Mouse (Mus musculus) testis, adult 2 months (tissue): ENCODE data around the gene Olfr1368. TPM values are rescaled to one million over a fixed set of nuclear protein-coding genes. Genes with fewer than 3 reads are reported as not detected.
"Not testable (repeated sequence)": the region's sequence is repeated elsewhere in the genome, so short reads cannot be mapped to it uniquely, and the experiment has no call there.

ENCODE experiments used
- H3K27ac ChIP-seq: fragments of 200-500 bp; 2 replicates; pipeline ENCODE4 v1.5.1; 2012; ENCODE audit warnings: low read depth, low read length; ENCODE audit not compliant: control insufficient read depth, insufficient read depth
- H3K27me3 ChIP-seq: fragments of 200-500 bp; 2 replicates; pipeline ENCODE4 v1.6.1; 2012; ENCODE audit warnings: mild to moderate bottlenecking, low read length, moderate library complexity; ENCODE audit not compliant: control insufficient read depth, insufficient read depth
- H3K36me3 ChIP-seq: fragments of 200-500 bp; 2 replicates; pipeline ENCODE4 v1.6.1; 2012; ENCODE audit warnings: mild to moderate bottlenecking, low read length; ENCODE audit not compliant: control insufficient read depth, insufficient read depth
- H3K4me1 ChIP-seq: fragments of 200-500 bp; 2 replicates; pipeline ENCODE4 v1.6.1; 2012; ENCODE audit warnings: low read length; ENCODE audit not compliant: control insufficient read depth, insufficient read depth
- H3K4me3 ChIP-seq: fragments of 200-500 bp; 2 replicates; pipeline ENCODE4 v1.5.1; 2012; ENCODE audit warnings: low read depth, mild to moderate bottlenecking, low read length, moderate library complexity, mixed read lengths; ENCODE audit not compliant: control insufficient read depth
- CTCF ChIP-seq: fragments of 200-500 bp; IDR thresholded peaks from 2 replicates; pipeline ENCODE4 v1.5.1; 2012; ENCODE audit warnings: low read depth, mild to moderate bottlenecking, inconsistent platforms, low read length, moderate library complexity; ENCODE audit not compliant: control insufficient read depth, insufficient read depth, insufficient replicate concordance
- POLR2A ChIP-seq: fragments of 200-500 bp; IDR thresholded peaks from 2 replicates; pipeline ENCODE4 v1.6.1; 2012; ENCODE audit warnings: low read depth, mild to moderate bottlenecking, inconsistent platforms, low read length, moderate library complexity; ENCODE audit not compliant: control insufficient read depth
- polyA plus RNA-seq: library from polyadenylated mRNA; depleted of rRNA; stranded (reverse); fragments of >200 nt; gene quantifications from 2 replicates; pipeline ENCODE4 v1.2.3, GENCODE M21; 2012; rRNA removed

Gene Olfr1368
- polyA plus RNA-seq, 1 experiment, result 0.10 TPM

- no peak for TF ChIP-seq POLR2A
- TF ChIP-seq CTCF, result no peak
- Histone ChIP-seq H3K27ac (no peak overlapping the region), H3K4me3 (peak overlapping the region; percentile 45), H3K36me3 (no peaks in the 10 kb centered on the region), H3K27me3 (no peaks in the 10 kb centered on the region), H3K4me1 (peaks cover 17% of the 10 kb centered on the region)
These were observed 12.4 kb upstream of the Olfr1368 start for GRCm38 (mm10) chr13:21158071-21158470.

GRCm38 (mm10) chr13:21155888-21156287, 10.2 kb upstream of the Olfr1368 start:
- Histone ChIP-seq H3K27me3 (no peaks in the 10 kb centered on the region), H3K4me3 (no peak overlapping the region), H3K4me1 (peaks cover 17% of the 10 kb centered on the region), H3K27ac (no peak overlapping the region), H3K36me3 (no peaks in the 10 kb centered on the region)
- no peak for TF ChIP-seq CTCF
- TF ChIP-seq POLR2A, result no peak

- TF ChIP-seq POLR2A (no peak), CTCF (no peak)
- Histone ChIP-seq H3K27me3 (no peaks in the 10 kb centered on the region), H3K27ac (no peak overlapping the region), H3K4me1 (no peaks in the 10 kb centered on the region), H3K4me3 (no peak overlapping the region), H3K36me3 (no peaks in the 10 kb centered on the region)
These were observed 3.2 kb downstream of the Olfr1368 start for GRCm38 (mm10) chr13:21142421-21142820.

DNA sequence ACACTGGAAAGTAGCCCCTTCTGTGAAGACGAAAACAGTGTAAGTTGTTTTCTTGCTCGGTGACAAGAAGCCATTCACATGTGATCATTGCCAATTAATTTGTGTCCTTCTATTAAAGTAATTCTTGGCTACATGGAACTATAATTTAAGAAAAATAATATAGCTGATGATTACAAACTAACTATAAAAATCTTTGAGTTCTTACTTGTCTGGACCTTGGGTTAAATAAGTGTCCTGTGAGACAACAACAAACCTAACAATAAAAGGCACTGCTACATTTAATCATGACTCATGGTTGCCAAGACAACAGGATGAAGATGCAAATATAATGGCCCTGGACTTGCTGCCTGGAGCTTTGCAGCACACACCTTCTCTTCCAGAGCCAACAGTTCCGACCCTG, 16.3 kb downstream of the Olfr1368 start, which contains the start of gene Olfr263:
TSS of gene Olfr263 (plus strand) at position 301 of the 400 bp plus-strand sequence.
- not testable (repeated sequence) for H3K4me1 ChIP-seq, H3K27me3 ChIP-seq, H3K36me3 ChIP-seq, H3K4me3 ChIP-seq, H3K27ac ChIP-seq

GRCm38 (mm10) chr13:21114121-21114520, 31.5 kb downstream of the Olfr1368 start:
- no peaks in the 10 kb centered on the region for H3K4me1 ChIP-seq
- H3K27ac ChIP-seq, result no peak overlapping the region
- H3K4me3 ChIP-seq, result no peak overlapping the region
- no peak for TF ChIP-seq CTCF
- no peak for TF ChIP-seq POLR2A
- H3K27me3 ChIP-seq, result no peaks in the 10 kb centered on the region
- H3K36me3 ChIP-seq, result no peaks in the 10 kb centered on the region

GRCm38 (mm10) chr13:21111183-21111582, 34.5 kb downstream of the Olfr1368 start, which contains the start of gene Olfr1369-ps1:
Gene Olfr1369-ps1, plus strand, starts transcription at chr13:21111483.
- not testable (repeated sequence) for H3K36me3 ChIP-seq, H3K27ac ChIP-seq, H3K4me3 ChIP-seq, H3K4me1 ChIP-seq, H3K27me3 ChIP-seq

- no peaks in the 10 kb centered on the region for H3K27me3 ChIP-seq
- TF ChIP-seq CTCF (no peak), POLR2A (no peak)
These were observed 35.2 kb downstream of the Olfr1368 start for GRCm38 (mm10) chr13:21110441-21110840.

GRCm38 (mm10) chr13:21109759-21110158, 35.9 kb downstream of the Olfr1368 start:
- no peak overlapping the region for H3K4me3 ChIP-seq
- H3K4me1 ChIP-seq, result no peaks in the 10 kb centered on the region
- H3K27me3 ChIP-seq, result no peaks in the 10 kb centered on the region
- H3K36me3 ChIP-seq, result no peaks in the 10 kb centered on the region
- no peak for TF ChIP-seq CTCF
- no peak for TF ChIP-seq POLR2A
- no peak overlapping the region for H3K27ac ChIP-seq

More at GRCm38 (mm10) chr13:21110441-21110840, 35.2 kb downstream of the Olfr1368 start:
- Histone ChIP-seq H3K36me3 (no peaks in the 10 kb centered on the region), H3K27ac (no peak overlapping the region), H3K4me1 (no peaks in the 10 kb centered on the region), H3K4me3 (no peak overlapping the region)

Other genes with a start within 250 kb of the Olfr1368 start
- gene Olfr1370, start 70.9 kb downstream of the Olfr1368 start, polyA plus RNA-seq, result not detected in 2 replicates
- gene Olfr1369-ps1, start 34.4 kb downstream of the Olfr1368 start, polyA plus RNA-seq, result not detected in 2 replicates
- gene Olfr263, start 16.2 kb downstream of the Olfr1368 start, polyA plus RNA-seq, result not detected in 2 replicates
- gene Trim27, start 33.6 kb upstream of the Olfr1368 start, polyA plus RNA-seq, result 142 and 149 TPM in 2 replicates
- 0.63 TPM in 1 of 2 replicates, not detected in the other for gene Gpx5, start 146.9 kb upstream of the Olfr1368 start, polyA plus RNA-seq
- gene Gpx6, start 166.3 kb upstream of the Olfr1368 start, polyA plus RNA-seq, result 73.9 and 120 TPM in 2 replicates
- gene Olfr1367, start 201.0 kb upstream of the Olfr1368 start, polyA plus RNA-seq, result not detected in 2 replicates
- 14.6 and 15.3 TPM in 2 replicates for gene Zscan12, start 217.0 kb upstream of the Olfr1368 start, polyA plus RNA-seq